Mouse (Mus musculus) embryonic facial prominence, embryonic 10.5 days (tissue): ENCODE results near the gene Banp. TPM values are rescaled to one million over a fixed set of nuclear protein-coding genes. Genes with fewer than 3 reads are reported as not detected.
A peak's percentile ranks its signal among the peaks of the same experiment; 100 is the strongest.

Source experiments
- DNase-seq: peaks from one replicate; pipeline ENCODE4 v3.0.0-alpha.2; 2017; ENCODE audit warnings: low spot score
- H3K27ac ChIP-seq: fragments of 300-500 bp; sonication (generic); replicated peaks from 2 replicates; pipeline ENCODE4 v1.5.1; 2016; ENCODE audit warnings: mild to moderate bottlenecking
- H3K27me3 ChIP-seq: fragments of 300-500 bp; sonication (generic); replicated peaks from 2 replicates; pipeline ENCODE4 v1.6.1; 2016; ENCODE audit warnings: low read depth, mild to moderate bottlenecking; ENCODE audit not compliant: poor library complexity, severe bottlenecking
- H3K36me3 ChIP-seq: fragments of 300-500 bp; sonication (generic); replicated peaks from 2 replicates; pipeline ENCODE4 v1.6.1; 2016; ENCODE audit warnings: mild to moderate bottlenecking, moderate library complexity
- H3K4me1 ChIP-seq: fragments of 300-500 bp; sonication (generic); 2 replicates; pipeline ENCODE4 v1.6.1; 2016
- H3K4me3 ChIP-seq: fragments of 300-500 bp; sonication (generic); 2 replicates; pipeline ENCODE4 v1.5.1; 2016; ENCODE audit warnings: mild to moderate bottlenecking, moderate library complexity
- H3K9me3 ChIP-seq: fragments of 300-500 bp; sonication (generic); 2 replicates; pipeline ENCODE4 v1.6.1; 2016; ENCODE audit warnings: mild to moderate bottlenecking
- WGBS: fragments of 180-500 bp; shearing (Covaris S2); methylation state at CpG from one replicate; pipeline ENCODE4 v1.1.7; 2016; 5-methylcytosine and 5-hydroxymethylcytosine counted together
- polyA plus RNA-seq: library from polyadenylated mRNA; unstranded; fragments of >200 nt; fragmentation: Nextera tagmentation; extraction: Ambion mirVana; gene quantifications from 2 replicates; pipeline ENCODE4 v1.2.1, GENCODE M21; 2016

The Banp gene
- polyA plus RNA-seq, 1 experiment from 2014 or later: 55.2 TPM

GRCm38 (mm10) chr8:121977819-121978590, 28.5 kb downstream of the Banp start:
- Histone ChIP-seq H3K4me3 (no peak overlapping the region), H3K27ac (no peak overlapping the region), H3K36me3 (peaks cover 90% of the 10 kb centered on the region), H3K9me3 (no peaks in the 10 kb centered on the region), H3K27me3 (no peaks in the 10 kb centered on the region), H3K4me1 (peaks cover 4% of the 10 kb centered on the region; the same call in 1 of the 2 replicates)
- 62% methylated on average over 8 of the region's 8 CpGs for WGBS
- peak; percentile 38 for DNase-seq

- Histone ChIP-seq H3K4me1 (peaks cover 4% of the 10 kb centered on the region; the same call in 1 of the 2 replicates), H3K9me3 (no peaks in the 10 kb centered on the region), H3K4me3 (no peak overlapping the region), H3K36me3 (peaks cover 95% of the 10 kb centered on the region), H3K27me3 (no peaks in the 10 kb centered on the region), H3K27ac (no peak overlapping the region)
- no peak for DNase-seq
- WGBS: 94% methylated on average over 13 of the region's 13 CpGs
Observed at GRCm38 (mm10) chr8:121978670-121979069, 29.1 kb downstream of the Banp start.

- no peaks in the 10 kb centered on the region for H3K9me3 ChIP-seq
- WGBS: 93% methylated on average over 11 of the region's 11 CpGs
- peaks cover 95% of the 10 kb centered on the region for H3K36me3 ChIP-seq
- no peak for DNase-seq
- H3K27me3 ChIP-seq: no peaks in the 10 kb centered on the region
- H3K27ac ChIP-seq: no peak overlapping the region
- no peak overlapping the region for H3K4me3 ChIP-seq
- peaks cover 4% of the 10 kb centered on the region; the same call in 1 of the 2 replicates for H3K4me1 ChIP-seq
Observed at GRCm38 (mm10) chr8:121980792-121981519, 31.4 kb downstream of the Banp start.

DNA sequence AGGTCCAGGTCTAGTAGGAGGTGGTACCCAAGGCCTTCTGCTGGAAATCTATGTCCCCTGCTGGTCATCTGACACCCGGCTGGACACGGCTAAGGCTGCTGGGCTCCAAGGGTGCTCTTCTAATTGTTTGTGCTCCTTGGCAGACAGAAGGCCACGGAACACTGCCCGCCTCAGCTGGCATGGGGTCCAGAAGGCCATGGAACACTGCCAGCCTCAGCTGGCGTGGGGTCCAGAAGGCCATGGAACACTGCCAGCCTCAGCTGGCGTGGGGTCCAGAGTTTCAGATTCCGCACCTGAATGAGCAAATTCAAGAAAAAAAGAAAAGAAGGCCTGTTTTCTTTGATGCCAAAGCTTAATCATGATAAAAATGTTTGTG, 32.0 kb downstream of the Banp start:
- DNase-seq: no peak
- no peaks in the 10 kb centered on the region for H3K9me3 ChIP-seq
- no peaks in the 10 kb centered on the region for H3K27me3 ChIP-seq
- peaks cover 95% of the 10 kb centered on the region for H3K36me3 ChIP-seq
- WGBS: 94% methylated on average over 7 of the region's 7 CpGs
- peaks cover 4% of the 10 kb centered on the region; the same call in 1 of the 2 replicates for H3K4me1 ChIP-seq
- H3K4me3 ChIP-seq: no peak overlapping the region
- H3K27ac ChIP-seq: no peak overlapping the region

DNA sequence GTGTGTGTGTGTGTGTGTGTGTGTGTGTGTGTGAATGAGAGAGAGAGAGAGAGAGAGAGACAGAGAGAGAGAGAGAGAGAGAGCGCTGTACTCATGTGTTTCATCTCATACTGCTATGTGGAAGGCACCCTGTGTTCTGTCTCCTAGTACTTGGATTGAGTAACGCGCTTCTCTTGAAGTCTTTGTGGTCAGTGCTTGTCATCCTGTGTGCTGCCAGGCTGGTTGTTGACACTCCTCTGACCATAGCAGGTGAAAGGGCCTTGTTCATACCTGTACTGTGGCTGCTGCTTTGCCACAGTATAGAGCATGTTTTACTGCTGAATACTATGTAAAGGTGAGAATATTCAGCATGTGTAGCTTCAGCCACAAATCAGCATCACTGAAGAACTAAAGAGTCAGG, 36.1 kb downstream of the Banp start:
- peaks cover 100% of the 10 kb centered on the region for H3K36me3 ChIP-seq
- WGBS: 94% methylated on average over 3 of the region's 3 CpGs
- H3K9me3 ChIP-seq: no peaks in the 10 kb centered on the region
- no peak overlapping the region for H3K4me3 ChIP-seq
- DNase-seq: no peak
- H3K27me3 ChIP-seq: no peaks in the 10 kb centered on the region
- no peak overlapping the region for H3K27ac ChIP-seq
- H3K4me1 ChIP-seq: no peaks in the 10 kb centered on the region

- H3K27ac ChIP-seq: no peak overlapping the region
- no peak for DNase-seq
- H3K36me3 ChIP-seq: peaks cover 100% of the 10 kb centered on the region
- H3K27me3 ChIP-seq: no peaks in the 10 kb centered on the region
- H3K4me1 ChIP-seq: no peaks in the 10 kb centered on the region
- no peaks in the 10 kb centered on the region for H3K9me3 ChIP-seq
- no peak overlapping the region for H3K4me3 ChIP-seq
- 92% methylated on average over 5 of the region's 5 CpGs for WGBS
Observed at GRCm38 (mm10) chr8:121987892-121988291, 38.3 kb downstream of the Banp start.

DNA sequence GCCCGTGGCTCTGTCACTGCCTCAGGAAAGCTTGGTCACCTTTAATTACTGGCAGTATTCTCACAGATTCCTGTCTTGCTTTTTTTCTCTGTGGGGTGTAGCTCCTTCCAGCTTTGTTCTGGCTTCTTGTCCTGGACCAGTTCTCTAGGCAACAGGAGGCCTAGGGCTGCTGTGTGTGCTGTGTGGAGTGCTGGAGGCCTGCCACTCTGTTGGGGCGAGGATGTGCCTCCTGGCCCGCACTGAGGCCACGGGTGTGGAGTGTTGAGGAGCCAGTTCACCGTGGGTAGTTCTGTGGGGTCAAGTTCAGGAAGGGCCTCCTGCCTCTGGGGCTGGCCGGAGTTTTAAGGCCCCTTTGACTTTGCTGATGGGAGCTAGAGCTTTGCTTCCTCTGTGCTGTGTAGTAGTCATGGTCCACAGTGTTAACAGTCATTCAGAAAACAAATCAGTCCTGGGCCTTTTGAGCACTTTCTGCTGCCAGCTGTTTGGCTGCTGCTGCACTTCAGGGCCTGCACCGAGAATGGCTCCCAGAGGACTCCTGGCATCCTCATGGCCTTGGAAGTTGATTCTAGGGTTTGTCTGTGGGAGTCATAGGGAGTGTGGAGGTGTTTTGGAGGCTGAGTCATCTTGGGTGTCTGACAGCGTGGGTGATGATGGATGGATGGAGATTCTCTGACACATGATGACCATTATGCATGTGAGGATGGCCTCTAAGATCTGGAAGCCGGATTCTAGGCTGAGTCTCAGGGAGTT, 41.1 kb downstream of the Banp start:
- Histone ChIP-seq H3K9me3 (no peaks in the 10 kb centered on the region), H3K36me3 (peaks cover 97% of the 10 kb centered on the region), H3K27me3 (no peaks in the 10 kb centered on the region), H3K4me1 (no peaks in the 10 kb centered on the region), H3K27ac (no peak overlapping the region), H3K4me3 (no peak overlapping the region)
- 89% methylated on average over 9 of the region's 9 CpGs for WGBS
- no peak for DNase-seq

- Histone ChIP-seq H3K27ac (no peak overlapping the region), H3K9me3 (no peaks in the 10 kb centered on the region), H3K4me3 (no peak overlapping the region), H3K36me3 (peaks cover 97% of the 10 kb centered on the region), H3K27me3 (no peaks in the 10 kb centered on the region), H3K4me1 (no peaks in the 10 kb centered on the region)
- 90% methylated on average over 7 of the region's 7 CpGs for WGBS
- no peak for DNase-seq
Observed at GRCm38 (mm10) chr8:121991611-121992010, 42.1 kb downstream of the Banp start.

- Histone ChIP-seq H3K4me3 (no peak overlapping the region), H3K27ac (no peak overlapping the region), H3K9me3 (no peaks in the 10 kb centered on the region), H3K36me3 (peaks cover 97% of the 10 kb centered on the region), H3K27me3 (no peaks in the 10 kb centered on the region), H3K4me1 (no peaks in the 10 kb centered on the region)
- 91% methylated on average over 4 of the region's 4 CpGs for WGBS
- DNase-seq: no peak
Observed at GRCm38 (mm10) chr8:121992911-121993310, 43.4 kb downstream of the Banp start.

DNA sequence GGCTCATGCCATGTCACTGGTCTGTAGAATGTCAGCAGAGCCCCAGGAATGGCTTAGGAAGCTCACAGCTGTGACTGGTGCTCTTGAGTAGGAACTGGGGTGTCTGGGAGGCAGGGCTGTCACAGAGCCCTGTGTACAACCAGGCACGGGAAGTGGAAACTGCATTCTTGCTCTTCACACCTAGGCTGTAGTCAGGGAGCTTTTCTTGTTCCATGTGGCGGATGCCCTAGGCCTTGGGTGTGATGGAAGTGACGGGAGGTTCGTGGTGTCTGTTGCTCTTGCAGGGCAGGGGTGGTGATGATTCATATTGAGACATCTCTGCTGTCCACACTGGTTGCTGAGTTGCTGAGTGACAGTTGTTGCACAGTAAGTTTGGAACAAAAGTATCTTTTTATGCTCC, 45.6 kb downstream of the Banp start:
- WGBS: 89% methylated on average over 4 of the region's 4 CpGs
- DNase-seq: no peak
- no peaks in the 10 kb centered on the region for H3K27me3 ChIP-seq
- H3K4me1 ChIP-seq: no peaks in the 10 kb centered on the region
- no peak overlapping the region for H3K27ac ChIP-seq
- H3K9me3 ChIP-seq: no peaks in the 10 kb centered on the region
- H3K4me3 ChIP-seq: no peak overlapping the region
- peaks cover 97% of the 10 kb centered on the region for H3K36me3 ChIP-seq

DNA sequence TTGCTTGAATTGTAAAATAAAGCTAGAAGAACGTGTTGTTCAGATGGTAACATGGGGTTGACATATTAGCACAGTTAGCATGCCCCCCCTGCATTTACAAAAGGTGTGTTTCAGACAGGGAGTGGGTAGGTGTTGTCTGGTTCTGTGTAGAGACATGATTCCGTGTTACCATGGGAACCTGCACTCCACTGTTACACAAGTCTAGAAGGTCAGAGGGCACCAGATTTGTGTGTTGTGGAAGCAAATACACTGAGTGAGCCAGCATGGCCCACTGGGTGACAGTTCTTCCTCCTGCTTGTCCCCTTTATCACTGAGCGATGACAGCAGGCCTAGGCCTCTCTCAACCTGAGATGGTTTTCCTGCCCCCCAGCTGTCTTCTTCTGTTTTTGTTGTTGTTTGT, 46.3 kb downstream of the Banp start:
- no peak overlapping the region for H3K27ac ChIP-seq
- WGBS: 87% methylated on average over 3 of the region's 3 CpGs
- H3K9me3 ChIP-seq: no peaks in the 10 kb centered on the region
- no peaks in the 10 kb centered on the region for H3K4me1 ChIP-seq
- peaks cover 97% of the 10 kb centered on the region for H3K36me3 ChIP-seq
- H3K4me3 ChIP-seq: no peak overlapping the region
- DNase-seq: no peak
- H3K27me3 ChIP-seq: no peaks in the 10 kb centered on the region

GRCm38 (mm10) chr8:121998631-121999030, 49.1 kb downstream of the Banp start:
- Histone ChIP-seq H3K9me3 (no peaks in the 10 kb centered on the region), H3K36me3 (peaks cover 97% of the 10 kb centered on the region), H3K4me1 (no peaks in the 10 kb centered on the region), H3K27ac (no peak overlapping the region), H3K27me3 (no peaks in the 10 kb centered on the region), H3K4me3 (no peak overlapping the region)
- WGBS: 89% methylated on average over 4 of the region's 4 CpGs
- DNase-seq: no peak
